Mouse (Mus musculus) retina, embryonic 14.5 days (tissue): ENCODE results near the gene Zbtb17.

ENCODE experiments used
- DNase-seq: peaks from one replicate; pipeline ENCODE4 v3.0.0-alpha.2; 2015; ENCODE audit warnings: low spot score

Zbtb17 gene

GRCm38 (mm10) chr4:141458236-141458635 is 13.8 kb downstream of the Zbtb17 start:
- DNase-seq: peak; percentile 45

GRCm38 (mm10) chr4:141458888-141459287 is 14.4 kb downstream of the Zbtb17 start:
- DNase-seq: peak; percentile 45

GRCm38 (mm10) chr4:141459766-141460165 is 15.3 kb downstream of the Zbtb17 start:
- no peak for DNase-seq

GRCm38 (mm10) chr4:141460481-141460880 is 16.0 kb downstream of the Zbtb17 start:
- DNase-seq: no peak

- no peak for DNase-seq
Observed at GRCm38 (mm10) chr4:141461088-141461487, 16.6 kb downstream of the Zbtb17 start.

GRCm38 (mm10) chr4:141461576-141461975 is 17.1 kb downstream of the Zbtb17 start:
- no peak for DNase-seq

GRCm38 (mm10) chr4:141463472-141463871 is 19.0 kb downstream of the Zbtb17 start:
- DNase-seq: no peak

- no peak for DNase-seq
Observed at GRCm38 (mm10) chr4:141464722-141465121, 20.3 kb downstream of the Zbtb17 start.

- peak; percentile 66 for DNase-seq
Observed at GRCm38 (mm10) chr4:141465512-141466288, 21.2 kb downstream of the Zbtb17 start.

- DNase-seq: no peak
Observed at GRCm38 (mm10) chr4:141466289-141466795, 21.9 kb downstream of the Zbtb17 start.

GRCm38 (mm10) chr4:141466844-141467580 is 22.6 kb downstream of the Zbtb17 start:
- no peak for DNase-seq

- DNase-seq: no peak
Observed at GRCm38 (mm10) chr4:141467581-141467927, 23.1 kb downstream of the Zbtb17 start.

- DNase-seq: no peak
Observed at GRCm38 (mm10) chr4:141468576-141468975, 24.1 kb downstream of the Zbtb17 start.

- no peak for DNase-seq
Observed at GRCm38 (mm10) chr4:141469343-141469742, 24.9 kb downstream of the Zbtb17 start.

GRCm38 (mm10) chr4:141471491-141471890 is 27.0 kb downstream of the Zbtb17 start:
- no peak for DNase-seq

GRCm38 (mm10) chr4:141472641-141473321 is 28.3 kb downstream of the Zbtb17 start:
- DNase-seq: no peak

GRCm38 (mm10) chr4:141474431-141474830 is 30.0 kb downstream of the Zbtb17 start:
- DNase-seq: no peak

- DNase-seq: no peak
Observed at GRCm38 (mm10) chr4:141477681-141478102, 33.2 kb downstream of the Zbtb17 start.

GRCm38 (mm10) chr4:141478225-141478624 is 33.8 kb downstream of the Zbtb17 start:
- DNase-seq: no peak

GRCm38 (mm10) chr4:141478794-141479193 is 34.3 kb downstream of the Zbtb17 start:
- DNase-seq: no peak

- no peak for DNase-seq
Observed at GRCm38 (mm10) chr4:141479411-141479810, 35.0 kb downstream of the Zbtb17 start.

- no peak for DNase-seq
Observed at GRCm38 (mm10) chr4:141484071-141484470, 39.6 kb downstream of the Zbtb17 start.

GRCm38 (mm10) chr4:141487581-141487980 is 43.1 kb downstream of the Zbtb17 start:
- DNase-seq: no peak
